Mouse (Mus musculus) left cerebral cortex, adult 2 months (tissue): ENCODE results near the gene Mucl3. TPM values are rescaled to one million over a fixed set of nuclear protein-coding genes. Genes with fewer than 3 reads are reported as not detected.

Experiments used
- DNase-seq, 2 experiments: peaks; one replicate each; pipeline ENCODE4 v3.0.0; 2021 to 2022; ENCODE audit warnings: low spot score in 2 of 2, mixed read lengths in 1 of 2; ENCODE audit errors: extremely low spot score in 1 of 2
- H3K27ac ChIP-seq: fragments of 200-600 bp; 2 replicates; pipeline ENCODE4 v1.8.1; 2022
- H3K4me3 ChIP-seq: fragments of 200-600 bp; 2 replicates; pipeline ENCODE4 v1.8.1; 2022
- CTCF ChIP-seq: fragments of 200-600 bp; IDR thresholded peaks from 2 replicates; pipeline ENCODE4 v1.8.1; 2022; ENCODE audit warnings: antibody characterized with exemption, mild to moderate bottlenecking, moderate library complexity
- intact Hi-C: fragments of 180-260 bp; cut with DNase I; formaldehyde crosslinking; loops from one replicate; pipeline ENCODE4 v1.15.1; 2025
- total RNA-seq, 2 experiments: library from RNA; stranded (reverse); gene quantifications; 2 replicates each; pipeline ENCODE4 v1.2.3; 2021

Gene Mucl3
- total RNA-seq, 2 experiments from 2014 or later: not detected

- H3K4me3 ChIP-seq: no peak overlapping the region
- intact Hi-C loops: loop anchor here (5.0 kb wide), 1 partner anchor 58 kb away; no protein-coding TSS in a partner anchor
These were observed 26.2 kb upstream of the Mucl3 start for GRCm38 (mm10) chr17:35669731-35670130.

GRCm38 (mm10) chr17:35667334-35668065, 24.0 kb upstream of the Mucl3 start, which contains the start of gene Vars2:
Gene Vars2 (minus strand): TSS chr17:35667592.
- intact Hi-C loops: loop anchor here (1.0 to 5.0 kb wide), 2 partner anchors 32 to 60 kb away; no protein-coding TSS in a partner anchor
- peak within 1 kb of the TSS; percentile 95 for H3K27ac ChIP-seq
- no peak; the same call in 1 of the 2 replicates for TF ChIP-seq CTCF
- peak within 1 kb of the TSS; percentile 86 for H3K4me3 ChIP-seq
- peak; percentile 97 for DNase-seq

More at GRCm38 (mm10) chr17:35669731-35670130, 26.2 kb upstream of the Mucl3 start:
- H3K27ac ChIP-seq: no peak overlapping the region
- no peak for TF ChIP-seq CTCF
- DNase-seq: no peak

GRCm38 (mm10) chr17:35666851-35667256, 23.4 kb upstream of the Mucl3 start:
- peak in 1 of 2 experiments; percentile 28 for DNase-seq
- Histone ChIP-seq H3K4me3 (peak overlapping the region; percentile 86), H3K27ac (peak overlapping the region; percentile 95)
- intact Hi-C loops: loop anchor here (1.0 to 5.0 kb wide), 3 partner anchors 32 to 83 kb away; no protein-coding TSS in a partner anchor
- TF ChIP-seq CTCF: no peak

GRCm38 (mm10) chr17:35665957-35666515, 22.5 kb upstream of the Mucl3 start:
- no peak overlapping the region for H3K27ac ChIP-seq
- H3K4me3 ChIP-seq: 0 out of 2 replicates have a peak overlapping the region, but pooled peaks have one; percentile 9
- peak; percentile 61 for TF ChIP-seq CTCF
- intact Hi-C loops: loop anchor here (1.0 to 5.0 kb wide), 2 partner anchors 61 to 82 kb away; no protein-coding TSS in a partner anchor
- DNase-seq: peak; percentile 37 to 40

- no peak overlapping the region for H3K27ac ChIP-seq
- intact Hi-C loops: no loop called here
- no peak for TF ChIP-seq CTCF
- H3K4me3 ChIP-seq: no peak overlapping the region
- no peak for DNase-seq
These were observed 9.6 kb upstream of the Mucl3 start for GRCm38 (mm10) chr17:35653086-35653485.

- intact Hi-C loops: no loop called here
- no peak overlapping the region for H3K4me3 ChIP-seq
- DNase-seq: no peak
- no peak for TF ChIP-seq CTCF
- no peak overlapping the region for H3K27ac ChIP-seq
These were observed 5.9 kb upstream of the Mucl3 start for GRCm38 (mm10) chr17:35649429-35649828.

GRCm38 (mm10) chr17:35639352-35639751, 4.1 kb downstream of the Mucl3 start:
- no peak overlapping the region for H3K27ac ChIP-seq
- no peak overlapping the region for H3K4me3 ChIP-seq
- intact Hi-C loops: no loop called here
- DNase-seq: no peak
- no peak for TF ChIP-seq CTCF

GRCm38 (mm10) chr17:35638475-35639190, 4.9 kb downstream of the Mucl3 start:
- intact Hi-C loops: no loop called here
- Histone ChIP-seq H3K4me3 (no peak overlapping the region), H3K27ac (no peak overlapping the region)
- peak in 1 of 2 experiments; percentile 36 for DNase-seq
- no peak for TF ChIP-seq CTCF

GRCm38 (mm10) chr17:35636363-35636762, 7.1 kb downstream of the Mucl3 start:
- H3K4me3 ChIP-seq: no peak overlapping the region
- peak overlapping the region; percentile 72 for H3K27ac ChIP-seq
- peak in 1 of 2 experiments; percentile 37 for DNase-seq
- TF ChIP-seq CTCF: no peak
- intact Hi-C loops: no loop called here

GRCm38 (mm10) chr17:35635699-35636111, 7.8 kb downstream of the Mucl3 start:
- peak; percentile 90 for TF ChIP-seq CTCF
- H3K4me3 ChIP-seq: peak overlapping the region; percentile 45
- DNase-seq: peak; percentile 75 to 77
- peak overlapping the region; percentile 72 for H3K27ac ChIP-seq
- intact Hi-C loops: loop anchor here (1.0 to 2.0 kb wide), 3 partner anchors 32 to 89 kb away; partner anchors contain the start of gene Vars2

GRCm38 (mm10) chr17:35635202-35635601, 8.3 kb downstream of the Mucl3 start:
- TF ChIP-seq CTCF: no peak
- no peak for DNase-seq
- peak overlapping the region; percentile 90 for H3K27ac ChIP-seq
- no peak overlapping the region; the same call in 1 of the 2 replicates for H3K4me3 ChIP-seq
- intact Hi-C loops: loop anchor here (1.0 to 2.0 kb wide), 3 partner anchors 32 to 90 kb away; partner anchors contain the start of gene Vars2
